Mouse (Mus musculus) adrenal gland, postnatal 36 days (tissue): ENCODE measurements around the gene Gxylt2. TPM values are rescaled to one million over a fixed set of nuclear protein-coding genes. Genes with fewer than 3 reads are reported as not detected.

Source experiments
- DNase-seq, 2 experiments: peaks; one replicate each; pipeline ENCODE4 v3.0.0; 2021; ENCODE audit warnings: mixed read lengths in 1 of 2
- total RNA-seq, 2 experiments: library from RNA; stranded (reverse); gene quantifications; 2 replicates each; pipeline ENCODE4 v1.2.3; 2021

The Gxylt2 gene
- total RNA-seq, 2 experiments from 2014 or later = 0.69 to 0.83 TPM

DNA sequence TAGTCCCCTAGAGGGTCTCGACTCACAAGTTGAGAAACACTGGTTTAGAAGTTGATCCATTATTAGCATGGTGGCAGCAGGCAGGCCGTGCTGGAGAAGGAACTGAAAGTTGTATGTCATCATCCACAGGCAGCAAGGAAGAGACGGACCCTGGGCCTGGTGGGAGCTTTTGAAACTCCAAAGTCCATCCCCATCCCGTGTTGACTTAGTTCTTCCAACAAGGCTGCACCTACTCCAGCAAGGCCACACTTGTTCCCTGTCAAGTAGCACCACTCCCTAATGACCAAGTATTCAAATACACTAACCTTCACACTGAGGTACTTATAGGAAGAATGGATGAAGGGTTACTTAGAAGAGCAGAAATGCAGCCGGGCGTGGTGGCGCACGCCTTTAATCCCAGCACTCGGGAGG is 146.1 kb downstream of the Gxylt2 start:
- DNase-seq = no peak

DNA sequence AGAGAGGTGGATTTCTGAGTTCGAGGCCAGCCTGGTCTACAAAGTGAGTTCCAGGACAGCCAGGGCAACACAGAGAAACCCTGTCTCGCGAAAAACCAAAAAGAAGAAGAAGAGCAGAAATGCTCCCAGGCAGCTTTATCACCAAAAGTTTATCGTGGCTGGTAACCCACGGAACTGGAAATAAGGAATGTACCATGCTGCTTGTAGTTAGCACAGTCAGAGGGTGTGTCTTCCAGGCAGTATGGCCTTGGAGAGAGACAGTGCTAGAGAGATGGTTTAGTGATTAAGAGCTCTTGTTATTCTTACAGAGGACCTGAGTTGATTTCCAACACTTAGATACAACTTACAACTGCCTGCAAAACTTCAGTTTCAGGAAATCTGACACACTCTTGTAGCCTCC is 146.5 kb downstream of the Gxylt2 start:
- DNase-seq = no peak

Other genes starting within 250 kb of the Gxylt2 start
- 10 to 100 TPM; 10.3 to 11.4 TPM for gene Shq1, start 33.6 kb upstream of the Gxylt2 start, total RNA-seq
- gene Ppp4r2, start 128.9 kb downstream of the Gxylt2 start, total RNA-seq = 10 to 100 TPM; 70.5 to 87.0 TPM